Mouse (Mus musculus): ENCODE measurements at regions not wholly inside any gene's neighbourhood (a gene's known extent, or its start where the extent isn't known, plus 50 kb on each side); places are given as distances from the start of the nearest gene placed in this dataset.

GRCm38 (mm10) chr4:33797964-33798363 lies 126.4 kb upstream of the Cnr1 start:
- TF ChIP-seq MAFK (IDR thresholded peaks at IDR 0.05; ENCODE audit: insufficient read depth, low read depth, low read length) (no peak), CHD2 (IDR thresholded peaks at IDR 0.05; ENCODE audit: low read depth, low read length) (no peak), ZC3H11A (IDR thresholded peaks at IDR 0.05; ENCODE audit: borderline replicate concordance, low read depth, low read length) (no peak), ZNF384 (IDR thresholded peaks at IDR 0.05; ENCODE audit: low read depth, low read length) (no peak)

Measured in ES-E14 (cell line).